Mouse (Mus musculus): ENCODE measurements around the gene Nudt13.

DNA sequence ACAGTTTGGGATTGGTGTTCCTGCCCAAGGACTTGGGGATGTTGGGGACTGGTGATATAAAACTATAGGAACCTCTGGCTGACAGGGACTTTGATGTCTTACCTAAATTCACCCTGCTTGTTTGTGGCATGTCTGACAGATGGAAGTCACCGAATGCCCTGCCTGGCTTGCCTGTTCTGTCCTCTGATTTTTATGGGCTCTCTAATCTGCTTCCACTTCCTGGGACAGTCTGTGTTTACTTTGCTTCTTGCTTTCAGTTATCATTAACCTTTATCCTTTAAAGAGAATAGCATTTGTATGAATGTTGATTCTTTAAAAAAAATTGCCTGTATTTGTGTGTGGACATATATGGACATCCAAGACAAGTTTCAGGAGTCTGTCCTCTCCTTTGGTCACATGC lies 20.6 kb downstream of the Nudt13 start:
- no peak for TF ChIP-seq GATA1 (IDR thresholded peaks at IDR 0.05; ENCODE audit: low read length)
- no peak for TF ChIP-seq TAL1 (IDR thresholded peaks at IDR 0.05; ENCODE audit: low read length)
